Mouse (Mus musculus): ENCODE results near the gene Dnah11. TPM values are rescaled to one million over a fixed set of nuclear protein-coding genes. Genes with fewer than 3 reads are reported as not detected.

Dnah11 gene
- polyA plus RNA-seq, 1 experiment = not detected

GRCm38 (mm10) chr12:118056876-118057275 lies 142.0 kb downstream of the Dnah11 start:
- H3K27ac ChIP-seq (ENCODE audit: control insufficient read depth, insufficient read depth, low read depth, low read length, poor library complexity) = no peak overlapping the region
- 80% methylated on average over 10 of the region's 10 CpGs for WGBS

DNA sequence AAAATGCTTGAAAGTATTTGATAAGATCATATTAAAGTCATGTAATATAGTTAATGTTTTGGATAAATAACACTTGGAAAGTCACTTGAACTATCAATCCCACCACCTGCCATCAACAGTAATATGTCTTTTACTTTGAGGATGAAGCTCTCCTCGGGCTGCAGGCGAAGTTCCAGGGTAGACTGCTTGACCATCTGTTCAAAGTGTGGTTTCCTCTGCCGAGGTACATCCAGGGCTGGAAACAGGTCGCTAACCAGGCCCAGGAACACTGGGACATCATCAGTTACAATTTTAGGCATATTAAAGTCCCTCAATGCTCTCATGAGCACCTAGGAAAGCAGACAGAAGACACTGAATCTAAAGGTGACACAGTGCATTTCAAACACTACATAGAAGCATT lies 153.5 kb downstream of the Dnah11 start:
- TF ChIP-seq POLR2A (IDR thresholded peaks at IDR 0.05; ENCODE audit: borderline replicate concordance, control insufficient read depth, low read depth, low read length) (no peak), CTCF (IDR thresholded peaks at IDR 0.05; ENCODE audit: control insufficient read depth, insufficient read depth, low read length) (no peak)
- H3K4me3 ChIP-seq (replicated peaks; ENCODE audit: control insufficient read depth, low read depth, low read length) = no peak overlapping the region
- WGBS = 78% methylated on average over 4 of the region's 4 CpGs

More at GRCm38 (mm10) chr12:118056876-118057275, 142.0 kb downstream of the Dnah11 start:
- no peak for TF ChIP-seq CTCF (IDR thresholded peaks at IDR 0.05; ENCODE audit: control insufficient read depth, insufficient read depth, low read length)
- TF ChIP-seq POLR2A (IDR thresholded peaks at IDR 0.05; ENCODE audit: borderline replicate concordance, control insufficient read depth, low read depth, low read length) = no peak
- no peaks in the 10 kb centered on the region for H3K4me1 ChIP-seq (ENCODE audit: control insufficient read depth, insufficient read depth, low read length)
- H3K4me3 ChIP-seq (replicated peaks; ENCODE audit: control insufficient read depth, low read depth, low read length) = no peak overlapping the region

GRCm38 (mm10) chr12:118043130-118043647 lies 155.7 kb downstream of the Dnah11 start:
- no peak for TF ChIP-seq POLR2A (IDR thresholded peaks at IDR 0.05; ENCODE audit: borderline replicate concordance, control insufficient read depth, low read depth, low read length)
- TF ChIP-seq CTCF (IDR thresholded peaks at IDR 0.05; ENCODE audit: control insufficient read depth, insufficient read depth, low read length) = no peak
- WGBS = 77% methylated on average over 1 of the region's 1 CpGs
- no peak overlapping the region for H3K27ac ChIP-seq (ENCODE audit: control insufficient read depth, insufficient read depth, low read depth, low read length, poor library complexity)
- H3K4me3 ChIP-seq (replicated peaks; ENCODE audit: control insufficient read depth, low read depth, low read length) = no peak overlapping the region
- H3K4me1 ChIP-seq (ENCODE audit: control insufficient read depth, insufficient read depth, low read length) = no peaks in the 10 kb centered on the region

More for the DNA sequence above, 153.5 kb downstream of the Dnah11 start:
- Histone ChIP-seq H3K27ac (ENCODE audit: control insufficient read depth, insufficient read depth, low read depth, low read length, poor library complexity) (no peak overlapping the region), H3K4me1 (ENCODE audit: control insufficient read depth, insufficient read depth, low read length) (no peaks in the 10 kb centered on the region)

DNA sequence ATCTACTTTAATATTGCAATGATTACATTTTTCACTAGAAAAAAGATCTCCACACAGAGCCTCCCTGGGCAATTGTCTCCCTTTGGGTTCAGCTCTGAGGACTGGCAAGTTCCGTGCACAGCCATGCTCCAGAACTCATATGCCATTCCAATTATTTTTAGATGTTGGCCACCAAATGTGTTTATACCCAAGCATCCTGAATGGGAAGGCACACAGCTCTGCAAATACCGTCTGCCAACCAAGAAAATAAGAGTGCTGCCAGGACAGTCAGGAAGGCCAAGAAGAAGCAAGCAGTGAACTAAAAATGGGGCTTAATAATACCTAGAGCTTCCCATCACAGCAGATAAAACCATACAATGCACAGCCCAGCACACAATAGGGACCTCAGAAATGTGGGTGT lies 156.6 kb downstream of the Dnah11 start:
- Histone ChIP-seq H3K4me1 (ENCODE audit: control insufficient read depth, insufficient read depth, low read length) (no peaks in the 10 kb centered on the region), H3K27ac (ENCODE audit: control insufficient read depth, insufficient read depth, low read depth, low read length, poor library complexity) (no peak overlapping the region), H3K4me3 (replicated peaks; ENCODE audit: control insufficient read depth, low read depth, low read length) (no peak overlapping the region)
- TF ChIP-seq CTCF (IDR thresholded peaks at IDR 0.05; ENCODE audit: control insufficient read depth, insufficient read depth, low read length) (no peak), POLR2A (IDR thresholded peaks at IDR 0.05; ENCODE audit: borderline replicate concordance, control insufficient read depth, low read depth, low read length) (no peak)
- WGBS = 81% methylated on average over 2 of the region's 2 CpGs

DNA sequence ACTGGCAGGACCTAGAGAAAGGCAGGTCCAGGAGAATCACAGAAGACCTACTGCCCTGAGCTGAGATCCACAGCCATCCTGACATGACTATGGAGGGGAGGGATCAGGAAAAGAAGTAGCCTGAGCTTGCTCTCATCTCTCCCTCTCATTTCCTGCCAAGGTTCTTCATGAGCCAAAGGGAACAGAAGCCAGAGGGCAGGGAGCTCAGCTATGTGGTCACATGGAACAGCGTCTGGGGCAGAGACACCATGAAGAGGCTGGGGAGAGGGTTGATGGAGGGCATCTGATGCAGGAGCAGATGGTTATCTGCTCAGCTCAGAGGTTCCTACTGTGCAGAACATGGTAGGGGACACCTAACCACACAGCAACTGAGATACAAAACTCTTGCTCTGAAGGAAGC lies 163.9 kb downstream of the Dnah11 start:
- Histone ChIP-seq H3K4me3 (replicated peaks; ENCODE audit: control insufficient read depth, low read depth, low read length) (no peak overlapping the region), H3K27ac (ENCODE audit: control insufficient read depth, insufficient read depth, low read depth, low read length, poor library complexity) (no peak overlapping the region), H3K4me1 (ENCODE audit: control insufficient read depth, insufficient read depth, low read length) (no peaks in the 10 kb centered on the region)
- TF ChIP-seq CTCF (IDR thresholded peaks at IDR 0.05; ENCODE audit: control insufficient read depth, insufficient read depth, low read length) (no peak), POLR2A (IDR thresholded peaks at IDR 0.05; ENCODE audit: borderline replicate concordance, control insufficient read depth, low read depth, low read length) (no peak)
- WGBS = 57% methylated on average over 1 of the region's 1 CpGs

GRCm38 (mm10) chr12:118025771-118026170 lies 173.1 kb downstream of the Dnah11 start:
- Histone ChIP-seq H3K4me3 (replicated peaks; ENCODE audit: control insufficient read depth, low read depth, low read length) (no peak overlapping the region), H3K27ac (ENCODE audit: control insufficient read depth, insufficient read depth, low read depth, low read length, poor library complexity) (no peak overlapping the region), H3K4me1 (ENCODE audit: control insufficient read depth, insufficient read depth, low read length) (no peaks in the 10 kb centered on the region)
- no peak for TF ChIP-seq CTCF (IDR thresholded peaks at IDR 0.05; ENCODE audit: control insufficient read depth, insufficient read depth, low read length)
- TF ChIP-seq POLR2A (IDR thresholded peaks at IDR 0.05; ENCODE audit: borderline replicate concordance, control insufficient read depth, low read depth, low read length) = no peak
- 75% methylated on average over 4 of the region's 4 CpGs for WGBS

DNA sequence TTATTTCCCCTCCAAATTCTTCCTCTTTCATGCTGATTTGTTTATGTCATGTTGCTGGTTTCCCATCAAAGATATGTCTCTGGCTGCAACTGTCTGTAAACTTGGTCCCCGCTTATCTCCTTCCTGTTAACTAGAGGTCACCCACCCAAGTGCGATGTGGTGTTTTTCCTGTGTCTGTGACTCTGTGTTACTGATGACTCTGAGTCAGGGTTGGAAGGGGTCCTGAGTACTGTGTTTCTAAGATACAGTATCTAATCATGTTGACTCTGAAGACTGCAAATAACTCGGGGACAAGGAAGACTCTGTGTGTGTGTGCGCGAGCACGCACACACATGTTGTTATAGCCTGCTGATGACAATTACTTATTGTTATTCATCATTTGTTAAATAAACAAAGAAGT lies 179.9 kb downstream of the Dnah11 start:
- 58% methylated on average over 6 of the region's 6 CpGs for WGBS
- no peak for TF ChIP-seq CTCF (IDR thresholded peaks at IDR 0.05; ENCODE audit: control insufficient read depth, insufficient read depth, low read length)
- TF ChIP-seq POLR2A (IDR thresholded peaks at IDR 0.05; ENCODE audit: borderline replicate concordance, control insufficient read depth, low read depth, low read length) = no peak
- H3K27ac ChIP-seq (ENCODE audit: control insufficient read depth, insufficient read depth, low read depth, low read length, poor library complexity) = no peak overlapping the region
- H3K4me1 ChIP-seq (ENCODE audit: control insufficient read depth, insufficient read depth, low read length) = no peaks in the 10 kb centered on the region
- no peak overlapping the region for H3K4me3 ChIP-seq (replicated peaks; ENCODE audit: control insufficient read depth, low read depth, low read length)

GRCm38 (mm10) chr12:118013872-118014271 lies 185.0 kb downstream of the Dnah11 start:
- Histone ChIP-seq H3K4me3 (replicated peaks; ENCODE audit: control insufficient read depth, low read depth, low read length) (no peak overlapping the region), H3K4me1 (ENCODE audit: control insufficient read depth, insufficient read depth, low read length) (no peaks in the 10 kb centered on the region), H3K27ac (ENCODE audit: control insufficient read depth, insufficient read depth, low read depth, low read length, poor library complexity) (no peak overlapping the region)
- WGBS = 83% methylated on average over 3 of the region's 3 CpGs
- TF ChIP-seq POLR2A (IDR thresholded peaks at IDR 0.05; ENCODE audit: borderline replicate concordance, control insufficient read depth, low read depth, low read length) (no peak), CTCF (IDR thresholded peaks at IDR 0.05; ENCODE audit: control insufficient read depth, insufficient read depth, low read length) (no peak)

GRCm38 (mm10) chr12:118011921-118012320 lies 186.9 kb downstream of the Dnah11 start:
- TF ChIP-seq CTCF (IDR thresholded peaks at IDR 0.05; ENCODE audit: control insufficient read depth, insufficient read depth, low read length) = no peak
- TF ChIP-seq POLR2A (IDR thresholded peaks at IDR 0.05; ENCODE audit: borderline replicate concordance, control insufficient read depth, low read depth, low read length) = no peak
- Histone ChIP-seq H3K4me3 (replicated peaks; ENCODE audit: control insufficient read depth, low read depth, low read length) (no peak overlapping the region), H3K27ac (ENCODE audit: control insufficient read depth, insufficient read depth, low read depth, low read length, poor library complexity) (no peak overlapping the region), H3K4me1 (ENCODE audit: control insufficient read depth, insufficient read depth, low read length) (no peaks in the 10 kb centered on the region)
- WGBS = 72% methylated on average over 8 of the region's 8 CpGs
